Mouse (Mus musculus) heart, embryonic 11.5 days (tissue): ENCODE measurements around the gene Exo5. TPM values are rescaled to one million over a fixed set of nuclear protein-coding genes. Genes with fewer than 3 reads are reported as not detected.

Experiments
- ATAC-seq: fragments of 200-750 bp; cut with Nextera tagmentation; replicated peaks from 2 replicates; pipeline ENCODE4 v1.8.0; 2017; ENCODE audit warnings: moderate library complexity; ENCODE audit not compliant: insufficient number of reproducible peaks, low FRiP score, low TSS enrichment
- H3K27ac ChIP-seq: fragments of 300-500 bp; sonication (generic); 2 replicates; pipeline ENCODE4 v1.5.1; 2014; ENCODE audit warnings: mild to moderate bottlenecking, low read depth, low read length
- H3K27me3 ChIP-seq: fragments of 300-500 bp; sonication (generic); 2 replicates; pipeline ENCODE4 v1.6.1; 2014; ENCODE audit warnings: mild to moderate bottlenecking, low read length, mixed read lengths; ENCODE audit not compliant: control insufficient read depth, insufficient read depth
- H3K36me3 ChIP-seq: fragments of 300-500 bp; sonication (generic); 2 replicates; pipeline ENCODE4 v1.6.1; 2014; ENCODE audit warnings: mild to moderate bottlenecking, low read length, moderate library complexity, mixed read lengths; ENCODE audit not compliant: control insufficient read depth, insufficient read depth
- H3K4me1 ChIP-seq: fragments of 300-500 bp; sonication (generic); 2 replicates; pipeline ENCODE4 v1.6.1; 2014; ENCODE audit warnings: low read length; ENCODE audit not compliant: control insufficient read depth, insufficient read depth
- H3K4me2 ChIP-seq: fragments of 300-500 bp; sonication (generic); 2 replicates; pipeline ENCODE4 v1.6.1; 2014; ENCODE audit warnings: mild to moderate bottlenecking, moderate library complexity
- H3K4me3 ChIP-seq: fragments of 300-500 bp; sonication (generic); 2 replicates; pipeline ENCODE4 v1.5.1; 2014; ENCODE audit warnings: low read depth, low read length
- H3K9ac ChIP-seq: fragments of 300-500 bp; sonication (generic); 2 replicates; pipeline ENCODE4 v1.6.1; 2014; ENCODE audit warnings: mild to moderate bottlenecking, low read depth, low read length, moderate library complexity
- H3K9me3 ChIP-seq: fragments of 300-500 bp; sonication (generic); replicated peaks from 2 replicates; pipeline ENCODE4 v1.6.1; 2016; ENCODE audit warnings: low read length; ENCODE audit not compliant: control insufficient read depth
- WGBS: fragments of 180-500 bp; shearing (Covaris S2); extraction: QIAGEN DNeasy Blood & Tissue Kit; methylation state at CpG from one replicate; pipeline ENCODE4 v1.1.7; 2014; ENCODE audit not compliant: insufficient replicate concordance; 5-methylcytosine and 5-hydroxymethylcytosine counted together
- polyA plus RNA-seq: library from polyadenylated mRNA; unstranded; fragments of >200 nt; fragmentation: Nextera tagmentation; extraction: Ambion mirVana; gene quantifications from 2 replicates; pipeline ENCODE4 v1.2.1, GENCODE M21; 2014

The Exo5 gene
- 13.2 and 13.7 TPM in 2 replicates for polyA plus RNA-seq

GRCm38 (mm10) chr4:120924554-120925299 lies at the start of gene Exo5:
Gene Exo5, minus strand, starts transcription at chr4:120925017.
- no peaks in the 10 kb centered on the region for H3K9me3 ChIP-seq
- WGBS = under 1% methylated on average over 33 of the region's 33 CpGs
- no peaks in the 10 kb centered on the region; the same call in 1 of the 2 replicates for H3K4me1 ChIP-seq

GRCm38 (mm10) chr4:120971842-120972241 lies 47.0 kb upstream of the Exo5 start:
- H3K27ac ChIP-seq = no peak overlapping the region
- H3K4me2 ChIP-seq = no peak overlapping the region
- H3K27me3 ChIP-seq = no peaks in the 10 kb centered on the region
- H3K9me3 ChIP-seq = no peaks in the 10 kb centered on the region
- 95% methylated on average over 8 of the region's 8 CpGs for WGBS
- peaks cover 6% of the 10 kb centered on the region for H3K36me3 ChIP-seq
- no peak overlapping the region for H3K9ac ChIP-seq
- ATAC-seq = no peak
- no peaks in the 10 kb centered on the region for H3K4me1 ChIP-seq
- H3K4me3 ChIP-seq = no peak overlapping the region

More at GRCm38 (mm10) chr4:120924554-120925299, at the start of gene Exo5:
- H3K36me3 ChIP-seq = peaks cover 19% of the 10 kb centered on the region
- H3K4me3 ChIP-seq = peak within 1 kb of the TSS; percentile 63
- H3K4me2 ChIP-seq = peak within 1 kb of the TSS; percentile 70
- H3K27me3 ChIP-seq = no peaks in the 10 kb centered on the region
- H3K27ac ChIP-seq = peak within 1 kb of the TSS; percentile 81
- ATAC-seq = peak; percentile 96
- peak within 1 kb of the TSS; percentile 76 for H3K9ac ChIP-seq

- no peak for ATAC-seq
- Histone ChIP-seq H3K36me3 (peaks cover 6% of the 10 kb centered on the region), H3K4me1 (no peaks in the 10 kb centered on the region), H3K9me3 (no peaks in the 10 kb centered on the region), H3K27me3 (no peaks in the 10 kb centered on the region), H3K9ac (no peak overlapping the region), H3K4me2 (no peak overlapping the region), H3K4me3 (no peak overlapping the region), H3K27ac (no peak overlapping the region)
- WGBS = 80% methylated on average over 5 of the region's 5 CpGs
These were observed 44.7 kb upstream of the Exo5 start for GRCm38 (mm10) chr4:120969382-120970146.

GRCm38 (mm10) chr4:120968486-120968885 lies 43.7 kb upstream of the Exo5 start:
- no peak overlapping the region for H3K27ac ChIP-seq
- H3K4me2 ChIP-seq = no peak overlapping the region
- ATAC-seq = no peak
- WGBS = 86% methylated on average over 9 of the region's 9 CpGs
- no peak overlapping the region for H3K4me3 ChIP-seq
- H3K4me1 ChIP-seq = no peaks in the 10 kb centered on the region
- H3K9me3 ChIP-seq = no peaks in the 10 kb centered on the region
- H3K36me3 ChIP-seq = peaks cover 6% of the 10 kb centered on the region
- no peak overlapping the region for H3K9ac ChIP-seq
- H3K27me3 ChIP-seq = no peaks in the 10 kb centered on the region

- Histone ChIP-seq H3K9me3 (no peaks in the 10 kb centered on the region), H3K36me3 (no peaks in the 10 kb centered on the region), H3K4me3 (no peak overlapping the region), H3K4me1 (no peaks in the 10 kb centered on the region), H3K27ac (no peak overlapping the region), H3K4me2 (no peak overlapping the region), H3K27me3 (no peaks in the 10 kb centered on the region), H3K9ac (no peak overlapping the region)
- ATAC-seq = no peak
- WGBS = 93% methylated on average over 1 of the region's 1 CpGs
These were observed 30.8 kb upstream of the Exo5 start for GRCm38 (mm10) chr4:120955586-120955985.

- Histone ChIP-seq H3K9me3 (no peaks in the 10 kb centered on the region), H3K4me3 (no peak overlapping the region), H3K27ac (no peak overlapping the region), H3K4me1 (no peaks in the 10 kb centered on the region), H3K9ac (no peak overlapping the region), H3K27me3 (no peaks in the 10 kb centered on the region), H3K4me2 (no peak overlapping the region), H3K36me3 (no peaks in the 10 kb centered on the region)
- no peak for ATAC-seq
- WGBS = 86% methylated on average over 1 of the region's 1 CpGs
These were observed 28.9 kb upstream of the Exo5 start for GRCm38 (mm10) chr4:120953667-120954066.

- H3K27me3 ChIP-seq = no peaks in the 10 kb centered on the region
- WGBS = 52% methylated on average over 4 of the region's 4 CpGs
- H3K36me3 ChIP-seq = no peaks in the 10 kb centered on the region
- H3K4me3 ChIP-seq = no peak overlapping the region
- no peak overlapping the region for H3K9ac ChIP-seq
- no peaks in the 10 kb centered on the region for H3K9me3 ChIP-seq
- H3K4me1 ChIP-seq = no peaks in the 10 kb centered on the region
- peak overlapping the region; percentile 94; the same call in 1 of the 2 replicates for H3K27ac ChIP-seq
- H3K4me2 ChIP-seq = no peak overlapping the region
- no peak for ATAC-seq
These were observed 28.2 kb upstream of the Exo5 start for GRCm38 (mm10) chr4:120953038-120953437.

- H3K9me3 ChIP-seq = no peaks in the 10 kb centered on the region
- H3K36me3 ChIP-seq = no peaks in the 10 kb centered on the region
- 39% methylated on average over 6 of the region's 6 CpGs for whole genome bisulfite sequencing
- H3K9ac ChIP-seq = peak overlapping the region; percentile 95
- peak overlapping the region; percentile 82 for H3K4me3 ChIP-seq
- peak; percentile 14; the same call in 1 of the 2 replicates for ATAC-seq
- no peaks in the 10 kb centered on the region for H3K27me3 ChIP-seq
- no peaks in the 10 kb centered on the region for H3K4me1 ChIP-seq
- H3K27ac ChIP-seq = peak overlapping the region; percentile 94
- peak overlapping the region; percentile 69 for H3K4me2 ChIP-seq
These were observed 27.3 kb upstream of the Exo5 start for GRCm38 (mm10) chr4:120952163-120952562.
